Mouse (Mus musculus) limb, embryonic 14.5 days (tissue): Measurements from ENCODE around the gene Prpsap1. TPM values are rescaled to one million over a fixed set of nuclear protein-coding genes. Genes with fewer than 3 reads are reported as not detected.

Experiments
- ATAC-seq: fragments of 200-750 bp; cut with Nextera tagmentation; 2 replicates; pipeline ENCODE4 v1.8.0; 2017; ENCODE audit warnings: low read depth, moderate number of reproducible peaks, moderate TSS enrichment; ENCODE audit not compliant: low FRiP score
- DNase-seq: peaks from one replicate; pipeline ENCODE4 v3.0.0-alpha.2; 2015; ENCODE audit warnings: low spot score
- H3K27ac ChIP-seq: fragments of 300-500 bp; sonication (generic); replicated peaks from 2 replicates; pipeline ENCODE4 v1.5.1; 2014; ENCODE audit warnings: low read depth, mild to moderate bottlenecking, low read length, moderate library complexity, mixed read lengths
- H3K27me3 ChIP-seq: fragments of 300-500 bp; sonication (generic); 2 replicates; pipeline ENCODE4 v1.6.1; 2014; ENCODE audit warnings: low read length, mixed read lengths; ENCODE audit not compliant: control insufficient read depth, insufficient read depth
- H3K36me3 ChIP-seq: fragments of 300-500 bp; sonication (generic); 2 replicates; pipeline ENCODE4 v1.6.1; 2014; ENCODE audit warnings: mild to moderate bottlenecking, low read length, moderate library complexity, mixed read lengths; ENCODE audit not compliant: control insufficient read depth, insufficient read depth
- H3K4me1 ChIP-seq: fragments of 300-500 bp; sonication (generic); 2 replicates; pipeline ENCODE4 v1.6.1; 2014; ENCODE audit warnings: antibody characterized with exemption, low read length, mixed read lengths; ENCODE audit not compliant: control insufficient read depth, insufficient read depth
- H3K4me2 ChIP-seq: fragments of 300-500 bp; sonication (generic); replicated peaks from 2 replicates; pipeline ENCODE4 v1.6.1; 2014; ENCODE audit warnings: low read depth, mild to moderate bottlenecking, low read length, moderate library complexity; ENCODE audit not compliant: severe bottlenecking
- H3K4me3 ChIP-seq: fragments of 300-500 bp; sonication (generic); replicated peaks from 2 replicates; pipeline ENCODE4 v1.5.1; 2014; ENCODE audit warnings: low read length
- H3K9ac ChIP-seq: fragments of 300-500 bp; sonication (generic); 2 replicates; pipeline ENCODE4 v1.6.1; 2014; ENCODE audit warnings: mild to moderate bottlenecking, low read depth, low read length, moderate library complexity; ENCODE audit not compliant: severe bottlenecking
- H3K9me3 ChIP-seq: fragments of 300-500 bp; sonication (generic); 2 replicates; pipeline ENCODE4 v1.6.1; 2016; ENCODE audit warnings: low read length; ENCODE audit not compliant: control insufficient read depth
- POLR2A ChIP-seq: fragments of 200-500 bp; IDR thresholded peaks from 2 replicates; pipeline ENCODE4 v1.8.0; 2012; ENCODE audit warnings: inconsistent platforms, mild to moderate bottlenecking, moderate library complexity, borderline replicate concordance; ENCODE audit not compliant: insufficient read depth, insufficient read length; ENCODE audit errors: extremely low read depth
- WGBS: fragments of 180-500 bp; shearing (Covaris S2); extraction: QIAGEN DNeasy Blood & Tissue Kit; methylation state at CpG from one replicate; pipeline ENCODE4 v1.1.7; 2014; 5-methylcytosine and 5-hydroxymethylcytosine counted together
- polyA plus RNA-seq, 2 experiments: library from polyadenylated mRNA; depleted of rRNA in 1 of 2; stranded (reverse) in 1 of 2; unstranded in 1 of 2; fragments of >200 nt; fragmentation: Nextera tagmentation in 1 of 2; extraction: Ambion mirVana in 1 of 2; gene quantifications; 2 replicates each; pipeline versions ENCODE4 v1.2.1 to v1.2.3; 2012 to 2014

Gene Prpsap1
- polyA plus RNA-seq, 2 experiments, result 134 to 148 TPM

DNA sequence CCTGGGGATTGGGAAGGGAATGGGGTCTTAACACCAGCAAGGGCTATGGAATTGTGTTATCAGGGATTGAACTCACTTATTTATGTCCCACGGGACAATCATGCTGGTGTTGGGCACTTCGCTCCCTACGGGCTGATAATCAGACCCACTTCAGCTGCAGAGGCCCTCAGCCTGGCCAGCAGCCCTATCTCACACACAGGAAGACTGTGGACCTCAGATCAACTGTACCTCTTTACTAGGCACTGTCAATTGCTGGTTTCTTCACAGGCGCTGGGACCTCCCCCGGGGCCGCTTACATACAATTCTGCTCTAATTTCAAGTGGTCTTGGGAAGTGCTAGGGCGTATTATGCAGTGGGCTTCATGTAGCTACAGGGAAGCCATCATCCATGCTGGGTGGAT, 42.7 kb upstream of the Prpsap1 start:
- H3K9me3 ChIP-seq, result no peaks in the 10 kb centered on the region
- TF ChIP-seq POLR2A, result no peak
- H3K9ac ChIP-seq, result no peak overlapping the region
- peaks cover 25% of the 10 kb centered on the region for H3K27me3 ChIP-seq
- no peak overlapping the region for H3K4me3 ChIP-seq
- H3K36me3 ChIP-seq, result peaks cover 40% of the 10 kb centered on the region
- H3K27ac ChIP-seq, result no peak overlapping the region
- ATAC-seq (no peak), DNase-seq (no peak)
- no peak overlapping the region for H3K4me2 ChIP-seq
- 92% methylated on average over 7 of the region's 7 CpGs for WGBS
- peaks cover 17% of the 10 kb centered on the region for H3K4me1 ChIP-seq

DNA sequence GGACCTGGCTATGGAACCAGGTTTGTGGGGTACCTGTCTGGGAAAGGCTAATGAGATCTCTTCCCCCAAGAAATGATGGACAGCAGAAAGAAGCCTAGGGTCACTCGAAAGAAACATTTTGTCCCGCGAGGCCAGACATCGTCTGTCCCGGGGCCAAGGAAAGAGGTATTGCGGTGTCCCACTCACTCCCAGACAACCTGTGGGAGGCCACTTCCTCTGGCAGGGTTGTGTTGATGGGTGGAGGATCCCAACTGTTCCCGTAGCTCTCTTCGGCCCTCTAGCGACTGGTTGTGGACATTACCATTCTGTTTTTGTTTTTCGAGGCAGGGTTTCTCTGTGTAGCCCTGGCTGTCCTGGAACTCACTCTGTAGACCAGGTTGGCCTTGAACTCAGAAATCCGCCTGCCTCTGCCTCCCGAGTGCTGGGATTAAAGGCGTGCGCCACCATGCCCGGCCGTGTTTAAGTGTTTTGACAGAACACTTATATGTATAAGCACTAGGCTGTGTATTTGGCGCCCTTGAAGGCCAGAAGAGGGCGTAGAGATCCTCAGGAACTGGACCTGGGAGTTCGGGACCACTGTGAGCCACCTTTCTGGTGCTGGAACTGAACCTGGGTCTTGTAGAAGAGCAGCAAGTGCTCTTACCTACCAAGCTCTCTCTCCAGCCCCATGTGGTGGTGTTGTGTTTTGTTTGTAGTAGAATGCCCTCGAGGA, 40.3 kb upstream of the Prpsap1 start:
- TF ChIP-seq POLR2A, result no peak
- no peak overlapping the region for H3K27ac ChIP-seq
- peak; percentile 62; the same call in 1 of the 2 replicates for ATAC-seq
- peak overlapping the region; percentile 99 for H3K4me2 ChIP-seq
- H3K9ac ChIP-seq, result peak overlapping the region; percentile 62; the same call in 1 of the 2 replicates
- peaks cover 45% of the 10 kb centered on the region for H3K27me3 ChIP-seq
- DNase-seq, result peak; percentile 74
- peaks cover 30% of the 10 kb centered on the region for H3K4me1 ChIP-seq
- H3K4me3 ChIP-seq, result peak overlapping the region; percentile 58
- H3K36me3 ChIP-seq, result peaks cover 17% of the 10 kb centered on the region
- H3K9me3 ChIP-seq, result no peaks in the 10 kb centered on the region
- WGBS, result 19% methylated on average over 20 of the region's 20 CpGs

DNA sequence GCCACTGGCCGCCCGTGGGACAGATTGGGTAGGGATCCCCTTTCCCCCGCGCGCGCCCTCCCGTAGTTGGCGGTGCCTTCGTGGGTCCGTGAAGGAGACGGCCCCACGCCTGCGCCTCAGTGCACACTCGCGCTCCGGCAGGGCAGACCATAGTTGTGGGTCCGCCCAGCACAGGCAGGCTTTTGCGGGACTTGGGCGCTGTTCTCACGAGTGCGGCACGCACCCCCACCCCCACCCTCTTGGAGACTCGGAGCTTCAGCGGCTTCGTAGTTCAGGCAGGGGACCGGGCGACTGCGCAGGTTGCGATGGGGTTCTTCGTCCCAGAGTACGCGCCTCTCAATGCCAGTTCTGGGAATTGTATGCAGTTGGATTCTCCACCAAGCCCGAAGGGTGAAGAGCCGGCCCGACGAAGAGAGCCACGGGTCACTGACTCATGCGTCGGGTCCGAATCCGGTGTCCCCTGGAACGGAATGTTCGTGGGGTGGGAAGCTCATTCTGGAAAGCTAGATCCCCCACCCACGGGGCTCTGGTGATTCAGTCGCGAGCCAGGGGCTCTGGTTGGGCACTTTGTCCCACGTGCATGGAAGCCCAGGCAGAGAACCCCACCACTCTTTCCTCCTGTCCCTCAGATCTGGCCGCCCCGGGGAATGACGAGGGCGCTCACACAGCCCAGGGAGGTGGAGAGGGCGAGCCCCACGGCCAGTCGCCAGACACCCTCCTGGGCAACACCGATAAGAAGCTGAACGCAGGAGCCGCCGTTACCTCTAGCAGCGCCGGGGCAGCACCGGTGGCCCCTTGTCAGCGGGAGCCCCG, 39.5 kb upstream of the Prpsap1 start:
- DNase-seq (no peak), ATAC-seq (peak; percentile 18)
- TF ChIP-seq POLR2A, result no peak
- no peak overlapping the region for H3K27ac ChIP-seq
- under 1% methylated on average over 56 of the region's 63 CpGs for WGBS
- peaks cover 45% of the 10 kb centered on the region for H3K27me3 ChIP-seq
- H3K4me3 ChIP-seq, result peak overlapping the region; percentile 58
- H3K4me2 ChIP-seq, result peak overlapping the region; percentile 99
- H3K36me3 ChIP-seq, result peaks cover 9% of the 10 kb centered on the region; the same call in 1 of the 2 replicates
- no peaks in the 10 kb centered on the region for H3K9me3 ChIP-seq
- peaks cover 30% of the 10 kb centered on the region for H3K4me1 ChIP-seq
- peak overlapping the region; percentile 62 for H3K9ac ChIP-seq

DNA sequence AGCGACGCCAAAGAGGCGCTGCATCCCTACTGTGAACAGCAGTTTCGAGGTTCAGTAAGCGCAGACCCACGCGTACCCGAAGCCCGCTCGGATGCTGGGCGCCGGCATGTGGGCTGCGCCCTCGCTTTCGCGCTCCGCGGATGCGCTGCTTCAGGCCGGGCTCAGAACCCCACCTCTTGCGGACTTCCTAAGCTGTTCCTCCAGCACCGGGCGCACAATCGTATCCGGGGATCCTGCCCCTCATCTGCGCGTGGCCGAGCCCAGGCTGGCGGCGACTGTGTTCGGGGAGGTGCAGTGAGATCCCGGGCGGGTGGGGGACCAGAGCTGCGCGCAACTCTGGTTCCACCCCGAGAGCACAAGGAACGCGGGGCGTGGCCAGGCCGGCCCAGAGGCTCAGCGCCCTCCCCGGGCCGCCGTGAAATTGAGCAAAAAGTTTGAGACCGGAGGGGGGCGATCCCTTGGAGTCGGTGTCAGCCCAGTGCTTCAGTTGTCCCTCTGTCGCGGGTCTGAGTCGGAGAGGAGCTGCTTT, 38.9 kb upstream of the Prpsap1 start:
- ATAC-seq (peak; percentile 62), DNase-seq (peak; percentile 62)
- Histone ChIP-seq H3K4me2 (peak overlapping the region; percentile 99), H3K27me3 (peaks cover 45% of the 10 kb centered on the region), H3K27ac (no peak overlapping the region), H3K36me3 (peaks cover 5% of the 10 kb centered on the region; the same call in 1 of the 2 replicates), H3K9me3 (no peaks in the 10 kb centered on the region), H3K9ac (peak overlapping the region; percentile 62), H3K4me3 (peak overlapping the region; percentile 58), H3K4me1 (peaks cover 30% of the 10 kb centered on the region)
- under 1% methylated on average over 48 of the region's 50 CpGs for WGBS
- no peak for TF ChIP-seq POLR2A

DNA sequence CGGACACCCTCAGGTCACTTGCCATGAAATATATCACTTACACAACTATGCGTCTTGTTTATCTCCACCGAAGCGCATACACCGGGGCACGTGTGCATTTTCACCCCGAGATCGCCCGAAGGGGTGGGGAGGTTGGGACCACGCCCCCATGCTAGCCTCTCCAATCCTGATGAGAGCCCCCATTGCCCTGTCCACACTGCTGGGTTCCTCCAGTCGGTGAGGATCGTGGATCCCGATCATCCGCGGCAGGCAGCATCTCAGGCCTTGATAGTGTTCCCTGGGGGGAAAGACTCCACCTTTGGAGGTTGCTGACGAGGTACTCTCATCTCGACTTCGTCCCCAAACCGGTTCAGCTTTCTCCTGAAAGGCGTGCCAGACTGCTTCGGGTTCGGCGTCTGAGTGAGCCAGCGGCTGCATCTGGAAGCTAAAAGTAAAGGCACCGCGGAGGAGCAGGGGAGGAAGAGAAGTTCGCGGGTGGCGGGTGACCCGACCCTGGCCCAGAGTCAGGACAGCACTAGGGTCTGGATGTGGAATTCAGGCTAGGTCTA, 38.3 kb upstream of the Prpsap1 start:
- H3K4me1 ChIP-seq, result peaks cover 30% of the 10 kb centered on the region
- no peak for ATAC-seq
- TF ChIP-seq POLR2A, result no peak
- peak overlapping the region; percentile 58 for H3K4me3 ChIP-seq
- H3K27me3 ChIP-seq, result peaks cover 45% of the 10 kb centered on the region
- H3K4me2 ChIP-seq, result peak overlapping the region; percentile 99
- DNase-seq, result no peak
- 1% methylated on average over 30 of the region's 30 CpGs for WGBS
- H3K36me3 ChIP-seq, result peaks cover 5% of the 10 kb centered on the region; the same call in 1 of the 2 replicates
- no peak overlapping the region for H3K27ac ChIP-seq
- H3K9ac ChIP-seq, result peak overlapping the region; percentile 62
- no peaks in the 10 kb centered on the region for H3K9me3 ChIP-seq
